Mouse (Mus musculus) intestine, postnatal 0 days (tissue): ENCODE results near the gene Zfp541. TPM values are rescaled to one million over a fixed set of nuclear protein-coding genes. Genes with fewer than 3 reads are reported as not detected.

Experiments used
- ATAC-seq: fragments of 200-750 bp; cut with Nextera tagmentation; 2 replicates; pipeline ENCODE4 v1.8.0; 2017; ENCODE audit warnings: mild to moderate bottlenecking, moderate TSS enrichment, moderate library complexity
- H3K27ac ChIP-seq: fragments of 300-500 bp; sonication (generic); 2 replicates; pipeline ENCODE4 v1.5.1; 2014; ENCODE audit warnings: mild to moderate bottlenecking, low read depth, low read length, moderate library complexity
- H3K27me3 ChIP-seq: fragments of 300-500 bp; sonication (generic); replicated peaks from 2 replicates; pipeline ENCODE4 v1.6.1; 2014; ENCODE audit warnings: low read length, mixed read lengths; ENCODE audit not compliant: control insufficient read depth, insufficient read depth
- H3K36me3 ChIP-seq: fragments of 300-500 bp; sonication (generic); 2 replicates; pipeline ENCODE4 v1.6.1; 2014; ENCODE audit warnings: mild to moderate bottlenecking, moderate library complexity; ENCODE audit not compliant: control insufficient read depth, insufficient read depth
- H3K4me1 ChIP-seq: fragments of 300-500 bp; sonication (generic); replicated peaks from 2 replicates; pipeline ENCODE4 v1.6.1; 2014; ENCODE audit warnings: antibody characterized with exemption, low read length, mixed read lengths; ENCODE audit not compliant: control insufficient read depth, insufficient read depth
- H3K4me2 ChIP-seq: fragments of 300-500 bp; sonication (generic); replicated peaks from 2 replicates; pipeline ENCODE4 v1.6.1; 2014; ENCODE audit warnings: low read depth, mild to moderate bottlenecking, moderate library complexity
- H3K4me3 ChIP-seq: fragments of 300-500 bp; sonication (generic); 2 replicates; pipeline ENCODE4 v1.5.1; 2014; ENCODE audit warnings: low read depth, low read length
- H3K9ac ChIP-seq: fragments of 300-500 bp; sonication (generic); 2 replicates; pipeline ENCODE4 v1.6.1; 2014; ENCODE audit warnings: mild to moderate bottlenecking, low read depth, low read length
- H3K9me3 ChIP-seq: fragments of 300-500 bp; sonication (generic); 2 replicates; pipeline ENCODE4 v1.6.1; 2016; ENCODE audit warnings: mixed run types; ENCODE audit not compliant: control insufficient read depth
- CTCF ChIP-seq: sonication (generic); IDR thresholded peaks from 2 replicates; pipeline ENCODE4 v1.5.1; 2016; ENCODE audit warnings: low read depth, mild to moderate bottlenecking, control low read depth, antibody characterized with exemption, moderate library complexity
- WGBS: fragments of 180-500 bp; shearing (Covaris S2); extraction: QIAGEN DNeasy Blood & Tissue Kit; methylation state at CpG from one replicate; pipeline ENCODE4 v1.1.7; 2014; 5-methylcytosine and 5-hydroxymethylcytosine counted together
- polyA plus RNA-seq: library from polyadenylated mRNA; unstranded; fragments of >200 nt; fragmentation: Nextera tagmentation; extraction: Ambion mirVana; gene quantifications from 2 replicates; pipeline ENCODE4 v1.2.1, GENCODE M21; 2015

Gene Zfp541
- polyA plus RNA-seq = 0.14 TPM in 1 of 2 replicates, not detected in the other

GRCm38 (mm10) chr7:16061219-16062098 is at the start of gene Zfp541:
Gene Zfp541 (plus strand): TSS chr7:16061814.
- H3K27ac ChIP-seq = no peak within 1 kb of the TSS
- H3K4me1 ChIP-seq = no peaks in the 10 kb centered on the region
- ATAC-seq = no peak
- H3K4me3 ChIP-seq = no peak within 1 kb of the TSS
- H3K9ac ChIP-seq = no peak within 1 kb of the TSS
- TF ChIP-seq CTCF = no peak
- no peaks in the 10 kb centered on the region for H3K36me3 ChIP-seq
- no peaks in the 10 kb centered on the region for H3K9me3 ChIP-seq
- WGBS = 54% methylated on average over 55 of the region's 80 CpGs
- no peak within 1 kb of the TSS; the same call in 1 of the 2 replicates for H3K4me2 ChIP-seq
- H3K27me3 ChIP-seq = peaks cover 13% of the 10 kb centered on the region; the same call in 1 of the 2 replicates

GRCm38 (mm10) chr7:16012576-16013263 is 48.9 kb upstream of the Zfp541 start:
- H3K9ac ChIP-seq = no peak overlapping the region
- TF ChIP-seq CTCF = peak; percentile 72
- peaks cover 7% of the 10 kb centered on the region; the same call in 1 of the 2 replicates for H3K4me1 ChIP-seq
- no peak overlapping the region for H3K4me3 ChIP-seq
- 71% methylated on average over 11 of the region's 11 CpGs for WGBS
- no peak overlapping the region for H3K27ac ChIP-seq
- ATAC-seq = peak; percentile 42; the same call in 1 of the 2 replicates
- H3K4me2 ChIP-seq = no peak overlapping the region
- no peaks in the 10 kb centered on the region; the same call in 1 of the 2 replicates for H3K36me3 ChIP-seq
- no peaks in the 10 kb centered on the region for H3K27me3 ChIP-seq
- H3K9me3 ChIP-seq = no peaks in the 10 kb centered on the region

GRCm38 (mm10) chr7:16013722-16014275 is 47.8 kb upstream of the Zfp541 start:
- H3K9me3 ChIP-seq = no peaks in the 10 kb centered on the region
- H3K4me3 ChIP-seq = no peak overlapping the region
- H3K4me2 ChIP-seq = no peak overlapping the region
- H3K36me3 ChIP-seq = no peaks in the 10 kb centered on the region; the same call in 1 of the 2 replicates
- ATAC-seq = no peak
- no peak for TF ChIP-seq CTCF
- H3K9ac ChIP-seq = no peak overlapping the region
- peaks cover 7% of the 10 kb centered on the region; the same call in 1 of the 2 replicates for H3K4me1 ChIP-seq
- 72% methylated on average over 5 of the region's 5 CpGs for WGBS
- no peak overlapping the region for H3K27ac ChIP-seq
- no peaks in the 10 kb centered on the region for H3K27me3 ChIP-seq

- Histone ChIP-seq H3K4me1 (peaks cover 7% of the 10 kb centered on the region; the same call in 1 of the 2 replicates), H3K9ac (no peak overlapping the region), H3K9me3 (no peaks in the 10 kb centered on the region), H3K27me3 (no peaks in the 10 kb centered on the region), H3K36me3 (no peaks in the 10 kb centered on the region; the same call in 1 of the 2 replicates), H3K4me3 (no peak overlapping the region), H3K27ac (no peak overlapping the region), H3K4me2 (no peak overlapping the region)
- TF ChIP-seq CTCF = no peak
- WGBS = 78% methylated on average over 8 of the region's 8 CpGs
- no peak for ATAC-seq
These were observed 47.0 kb upstream of the Zfp541 start for GRCm38 (mm10) chr7:16014521-16015175.

- Histone ChIP-seq H3K9ac (no peak overlapping the region), H3K36me3 (no peaks in the 10 kb centered on the region; the same call in 1 of the 2 replicates), H3K27me3 (no peaks in the 10 kb centered on the region), H3K9me3 (no peaks in the 10 kb centered on the region), H3K27ac (no peak overlapping the region), H3K4me2 (no peak overlapping the region), H3K4me3 (no peak overlapping the region), H3K4me1 (peaks cover 7% of the 10 kb centered on the region; the same call in 1 of the 2 replicates)
- ATAC-seq = no peak
- TF ChIP-seq CTCF = no peak
- WGBS = 84% methylated on average over 5 of the region's 5 CpGs
These were observed 46.2 kb upstream of the Zfp541 start for GRCm38 (mm10) chr7:16015384-16015783.
